Mouse (Mus musculus) CH12.LX (cell line): Measurements from ENCODE around the gene Brip1.

Experiments used
- CTCF ChIP-seq, 2 experiments: IDR thresholded peaks in 1 of 2; conservative IDR thresholded peaks in 1 of 2; 2 replicates each; pipeline ENCODE4 v1.5.1; 2011 to 2012; ENCODE audit warnings: low read depth in 2 of 2, low read length in 2 of 2, improper control_type of control experiment in 1 of 2, inconsistent platforms in 1 of 2, mild to moderate bottlenecking in 1 of 2, moderate library complexity in 1 of 2
- HCFC1 ChIP-seq: IDR thresholded peaks from 2 replicates; pipeline ENCODE4 v1.6.1; 2012; ENCODE audit warnings: low read depth, mild to moderate bottlenecking, inconsistent platforms, low read length, improper control_type of control experiment
- MAX ChIP-seq: IDR thresholded peaks from 2 replicates; pipeline ENCODE4 v1.6.1; 2011; ENCODE audit warnings: low read length, improper control_type of control experiment
- MAZ ChIP-seq: IDR thresholded peaks from 2 replicates; pipeline ENCODE4 v1.6.1; 2012; ENCODE audit warnings: low read depth, mild to moderate bottlenecking, inconsistent platforms, low read length, improper control_type of control experiment, moderate library complexity
- MXI1 ChIP-seq: IDR thresholded peaks from 2 replicates; pipeline ENCODE4 v1.6.1; 2011; ENCODE audit warnings: mild to moderate bottlenecking, low read depth, low read length, improper control_type of control experiment
- POLR2A ChIP-seq: IDR thresholded peaks from 2 replicates; pipeline ENCODE4 v1.6.1; 2011; ENCODE audit warnings: low read depth, mild to moderate bottlenecking, improper control_type of control experiment, low read length
- RCOR1 ChIP-seq: conservative IDR thresholded peaks from 2 replicates; pipeline ENCODE4 v1.6.1; 2012; ENCODE audit warnings: low read depth, mild to moderate bottlenecking, inconsistent platforms, low read length, improper control_type of control experiment
- SMC3 ChIP-seq: IDR thresholded peaks from 2 replicates; pipeline ENCODE4 v1.6.1; 2011; ENCODE audit warnings: low read depth, low read length, improper control_type of control experiment
- TBP ChIP-seq: conservative IDR thresholded peaks from 2 replicates; pipeline ENCODE4 v1.6.1; 2011; ENCODE audit warnings: low read depth, low read length, improper control_type of control experiment

DNA sequence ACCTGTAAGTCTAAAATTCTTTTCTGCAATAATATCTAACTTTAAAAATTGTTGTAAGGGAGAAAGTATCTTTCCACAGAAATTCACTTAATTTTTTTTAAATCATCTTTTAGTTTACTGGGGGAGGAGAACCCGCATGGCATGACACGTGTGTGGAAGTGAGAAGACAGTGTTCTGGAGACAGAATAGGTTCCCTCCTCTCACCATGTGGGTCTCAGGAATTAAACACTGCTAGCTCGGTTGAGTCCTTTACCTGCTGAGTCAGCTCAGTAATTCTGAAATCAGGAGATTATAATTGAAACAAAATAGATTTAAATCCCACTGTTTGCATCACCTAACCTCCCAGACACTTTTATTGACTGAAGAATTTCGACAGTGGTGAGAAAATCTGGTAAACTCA, 1.3 kb downstream of the Brip1 start:
- TF ChIP-seq POLR2A (no peak), HCFC1 (no peak), MAX (peak; percentile 96), SMC3 (no peak), CTCF (conservative IDR thresholded peaks at IDR 0.05 in 1 of 2, IDR thresholded peaks at IDR 0.05 in 1 of 2; ENCODE audit: low read depth in 2 of 2, low read length in 2 of 2) (no peak), MXI1 (peak; percentile 94; the same call in 1 of the 2 replicates), MAZ (no peak), TBP (no peak), RCOR1 (no peak)
